Mouse (Mus musculus) heart, postnatal 0 days (tissue): ENCODE measurements around the gene Mindy2.

Experiments
- CTCF ChIP-seq: IDR thresholded peaks from 2 replicates; pipeline ENCODE4 v1.5.1; 2016; ENCODE audit warnings: antibody characterized with exemption, control low read depth, low read depth
- EP300 ChIP-seq: IDR thresholded peaks from 2 replicates; pipeline ENCODE4 v1.6.1; 2016; ENCODE audit warnings: antibody characterized with exemption, low read depth

DNA sequence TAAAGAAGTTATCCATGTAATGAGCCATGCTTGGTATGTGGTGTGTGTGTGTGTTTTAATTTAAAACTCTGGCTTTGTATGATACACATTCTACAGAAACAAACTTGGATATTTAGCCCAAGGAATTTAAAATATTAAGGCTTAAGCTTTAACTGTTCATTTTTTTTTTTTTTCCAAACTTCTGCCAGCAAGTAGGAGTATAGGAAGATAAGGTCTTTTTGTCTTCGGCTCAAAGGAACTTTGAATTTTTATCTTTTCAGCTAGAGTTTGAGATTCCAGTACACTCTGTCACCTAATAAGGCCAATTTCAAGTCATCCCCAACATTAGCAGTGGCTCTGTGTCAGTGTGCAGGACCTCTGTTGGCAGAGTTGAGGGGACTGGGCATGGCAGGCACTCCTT, 25.2 kb upstream of the Mindy2 start:
- TF ChIP-seq CTCF (no peak), EP300 (no peak)
